Mouse (Mus musculus): ENCODE data around the gene Slc6a3.
A peak's percentile ranks its signal among the peaks of the same experiment; 100 is the strongest.

The Slc6a3 gene

GRCm38 (mm10) chr13:73536403-73536821, at the start of gene Slc6a3:
TSS of gene Slc6a3 (plus strand) at chr13:73536747.
- DNase-seq (ENCODE audit: low spot score) = peak; percentile 60

- DNase-seq (ENCODE audit: low spot score) = no peak
Observed at GRCm38 (mm10) chr13:73488105-73488504, 48.4 kb upstream of the Slc6a3 start.

- DNase-seq (ENCODE audit: low spot score) = no peak
Observed at GRCm38 (mm10) chr13:73488707-73489106, 47.8 kb upstream of the Slc6a3 start.

GRCm38 (mm10) chr13:73489986-73490385, 46.6 kb upstream of the Slc6a3 start:
- DNase-seq (ENCODE audit: low spot score) = no peak

GRCm38 (mm10) chr13:73490564-73491170, 45.9 kb upstream of the Slc6a3 start:
- no peak for DNase-seq (ENCODE audit: low spot score)

GRCm38 (mm10) chr13:73493183-73493582, 43.4 kb upstream of the Slc6a3 start:
- no peak for DNase-seq (ENCODE audit: low spot score)

GRCm38 (mm10) chr13:73494528-73494927, 42.0 kb upstream of the Slc6a3 start:
- no peak for DNase-seq (ENCODE audit: low spot score)

- DNase-seq (ENCODE audit: low spot score) = no peak
Observed at GRCm38 (mm10) chr13:73496137-73496536, 40.4 kb upstream of the Slc6a3 start.

GRCm38 (mm10) chr13:73499893-73500604, 36.5 kb upstream of the Slc6a3 start:
- no peak for DNase-seq (ENCODE audit: low spot score)

- DNase-seq (ENCODE audit: low spot score) = peak; percentile 27
Observed at GRCm38 (mm10) chr13:73502719-73503118, 33.8 kb upstream of the Slc6a3 start.

GRCm38 (mm10) chr13:73505686-73506467, 30.7 kb upstream of the Slc6a3 start:
- peak; percentile 88 for DNase-seq (ENCODE audit: low spot score)

GRCm38 (mm10) chr13:73508817-73509550, 27.6 kb upstream of the Slc6a3 start:
- no peak for DNase-seq (ENCODE audit: low spot score)

- no peak for DNase-seq (ENCODE audit: low spot score)
Observed at GRCm38 (mm10) chr13:73509869-73510268, 26.7 kb upstream of the Slc6a3 start.

- peak; percentile 94 for DNase-seq (ENCODE audit: low spot score)
Observed at GRCm38 (mm10) chr13:73512776-73513673, 23.5 kb upstream of the Slc6a3 start.

GRCm38 (mm10) chr13:73516886-73517285, 19.7 kb upstream of the Slc6a3 start:
- no peak for DNase-seq (ENCODE audit: low spot score)

GRCm38 (mm10) chr13:73533716-73534115, 2.8 kb upstream of the Slc6a3 start:
- no peak for DNase-seq (ENCODE audit: low spot score)

- no peak for DNase-seq (ENCODE audit: low spot score)
Observed at GRCm38 (mm10) chr13:73535287-73535686, 1.3 kb upstream of the Slc6a3 start.

GRCm38 (mm10) chr13:73536824-73537223, 277 bp downstream of the Slc6a3 start:
- no peak for DNase-seq (ENCODE audit: low spot score)

- no peak for DNase-seq (ENCODE audit: low spot score)
Observed at GRCm38 (mm10) chr13:73564201-73564600, 27.7 kb downstream of the Slc6a3 start.

GRCm38 (mm10) chr13:73575051-73575450, 38.5 kb downstream of the Slc6a3 start:
- no peak for DNase-seq (ENCODE audit: low spot score)

- DNase-seq (ENCODE audit: low spot score) = no peak
Observed at GRCm38 (mm10) chr13:73577277-73577676, 40.7 kb downstream of the Slc6a3 start.

Data from retina, embryonic 14.5 days (tissue).